Mouse (Mus musculus) lung, adult 2 months (tissue): ENCODE data around the gene Trip10. TPM values are rescaled to one million over a fixed set of nuclear protein-coding genes. Genes with fewer than 3 reads are reported as not detected.
A peak's percentile ranks its signal among the peaks of the same experiment; 100 is the strongest.

Experiments
- DNase-seq: peaks from one replicate; pipeline ENCODE4 v3.0.0; 2022
- H3K4me1 ChIP-seq: fragments of 200-500 bp; 2 replicates; pipeline ENCODE4 v1.6.1; 2011; ENCODE audit warnings: low read length; ENCODE audit not compliant: control insufficient read depth, insufficient read depth
- H3K4me3 ChIP-seq: fragments of 200-500 bp; replicated peaks from 2 replicates; pipeline ENCODE3; 2011; ENCODE audit warnings: low read depth, mild to moderate bottlenecking, control low read depth, low read length; ENCODE audit errors: extremely low read depth
- CTCF ChIP-seq: fragments of 200-500 bp; IDR thresholded peaks from 2 replicates; pipeline ENCODE4 v1.5.1; 2011; ENCODE audit warnings: mild to moderate bottlenecking, low read length, control low read depth; ENCODE audit not compliant: insufficient read depth
- POLR2A ChIP-seq: fragments of 200-500 bp; IDR thresholded peaks from 2 replicates; pipeline ENCODE4 v1.6.1; 2011; ENCODE audit warnings: low read depth, mild to moderate bottlenecking, control low read depth, low read length, borderline replicate concordance; ENCODE audit errors: extremely low read depth
- WGBS: fragments of 180-500 bp; shearing (Covaris S2); methylation state at CpG from one replicate; pipeline ENCODE4 v1.1.7; 2018; 5-methylcytosine and 5-hydroxymethylcytosine counted together
- polyA plus RNA-seq: library from polyadenylated mRNA; depleted of rRNA; stranded (reverse); fragments of >200 nt; gene quantifications from 2 replicates; pipeline ENCODE4 v1.2.3, GENCODE M21; 2012

The Trip10 gene
- polyA plus RNA-seq, 1 experiment: 50.7 TPM

- no peak for TF ChIP-seq POLR2A
- TF ChIP-seq CTCF: no peak
- no peak overlapping the region for H3K4me3 ChIP-seq
These were observed 14.9 kb upstream of the Trip10 start for GRCm38 (mm10) chr17:57234254-57234928.

GRCm38 (mm10) chr17:57235803-57236202 lies 13.5 kb upstream of the Trip10 start:
- H3K4me1 ChIP-seq: 0 out of 2 replicates have a peak, but pooled peaks cover 2% of the 10 kb centered on the region
- no peak overlapping the region for H3K4me3 ChIP-seq
- WGBS: 95% methylated on average over 5 of the region's 5 CpGs
- no peak for DNase-seq
- TF ChIP-seq CTCF: no peak
- TF ChIP-seq POLR2A: no peak

More at GRCm38 (mm10) chr17:57234254-57234928, 14.9 kb upstream of the Trip10 start:
- 79% methylated on average over 12 of the region's 12 CpGs for WGBS
- H3K4me1 ChIP-seq: peaks cover 8% of the 10 kb centered on the region
- DNase-seq: no peak

GRCm38 (mm10) chr17:57237181-57237580 lies 12.1 kb upstream of the Trip10 start:
- Histone ChIP-seq H3K4me1 (0 out of 2 replicates have a peak, but pooled peaks cover under 1% of the 10 kb centered on the region), H3K4me3 (no peak overlapping the region)
- 96% methylated on average over 9 of the region's 9 CpGs for WGBS
- no peak for TF ChIP-seq CTCF
- no peak for TF ChIP-seq POLR2A
- DNase-seq: no peak

GRCm38 (mm10) chr17:57243650-57244370 lies 5.4 kb upstream of the Trip10 start:
- 69% methylated on average over 10 of the region's 10 CpGs for WGBS
- TF ChIP-seq CTCF (no peak), POLR2A (no peak)
- H3K4me3 ChIP-seq: no peak overlapping the region
- no peak for DNase-seq
- H3K4me1 ChIP-seq: peaks cover 7% of the 10 kb centered on the region

GRCm38 (mm10) chr17:57245311-57245929 lies 3.8 kb upstream of the Trip10 start:
- H3K4me3 ChIP-seq: no peak overlapping the region
- TF ChIP-seq POLR2A (no peak), CTCF (no peak)
- no peak for DNase-seq
- H3K4me1 ChIP-seq: peaks cover 8% of the 10 kb centered on the region
- WGBS: 87% methylated on average over 10 of the region's 10 CpGs

- no peak for TF ChIP-seq CTCF
- TF ChIP-seq POLR2A: no peak
- DNase-seq: no peak
- peak overlapping the region; percentile 87 for H3K4me3 ChIP-seq
- WGBS: 3% methylated on average over 18 of the region's 18 CpGs
- peaks cover 8% of the 10 kb centered on the region for H3K4me1 ChIP-seq
These were observed 2.4 kb upstream of the Trip10 start for GRCm38 (mm10) chr17:57246663-57247392.

- peak; percentile 88 for DNase-seq
- Histone ChIP-seq H3K4me1 (peaks cover 8% of the 10 kb centered on the region), H3K4me3 (peak overlapping the region; percentile 95)
- under 1% methylated on average over 46 of the region's 46 CpGs for WGBS
- peak; percentile 95; the same call in 1 of the 2 replicates for TF ChIP-seq POLR2A
- no peak for TF ChIP-seq CTCF
These were observed 1.7 kb upstream of the Trip10 start for GRCm38 (mm10) chr17:57247393-57248200.

- peak; percentile 77 for DNase-seq
- TF ChIP-seq POLR2A: peak; percentile 28; the same call in 1 of the 2 replicates
- TF ChIP-seq CTCF: peak; percentile 76
- peaks cover 8% of the 10 kb centered on the region for H3K4me1 ChIP-seq
- H3K4me3 ChIP-seq: peak within 1 kb of the TSS; percentile 95
- WGBS: 0% methylated on average over 12 of the region's 12 CpGs
These were observed 1.0 kb upstream of the Trip10 start, which contains the start of gene Gpr108 for GRCm38 (mm10) chr17:57248201-57248699. Gene Gpr108, minus strand, starts transcription at chr17:57248446.
